Mouse (Mus musculus): Measurements from ENCODE around the gene Tango2.

DNA sequence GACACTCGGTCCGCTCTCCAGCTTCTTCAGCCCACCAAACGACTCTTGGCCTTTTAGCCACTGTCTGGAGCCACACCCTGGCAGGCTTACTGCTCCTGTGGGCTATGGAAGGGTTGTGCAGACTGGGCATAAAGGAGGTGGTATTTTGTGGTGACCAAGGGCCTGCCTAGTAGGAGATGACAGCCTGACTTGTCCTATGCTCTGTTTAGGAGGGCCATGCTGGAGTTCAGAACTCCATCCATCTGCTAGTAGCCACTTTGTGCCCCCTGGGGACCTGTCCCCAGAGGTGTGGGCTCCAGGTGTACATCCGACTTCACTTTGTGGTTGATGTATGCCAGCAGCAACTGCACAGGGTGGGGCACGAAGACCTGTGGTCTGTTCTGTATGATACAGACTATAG lies 45.7 kb upstream of the Tango2 start:
- TF ChIP-seq CTCF (IDR thresholded peaks at IDR 0.05; ENCODE audit: low read depth) (no peak), EP300 (optimal IDR thresholded peaks at IDR 0.05) (no peak)

Measured in stomach, postnatal 0 days (tissue).